Mouse (Mus musculus) olfactory bulb, adult 2 months (tissue): ENCODE measurements around the gene Rpl18. TPM values are rescaled to one million over a fixed set of nuclear protein-coding genes. Genes with fewer than 3 reads are reported as not detected.

Experiments
- H3K27ac ChIP-seq: fragments of 200-500 bp; 2 replicates; pipeline ENCODE4 v1.5.1; 2012; ENCODE audit warnings: low read depth, low read length; ENCODE audit not compliant: insufficient read depth
- H3K4me1 ChIP-seq: fragments of 200-500 bp; 2 replicates; pipeline ENCODE4 v1.6.1; 2012; ENCODE audit warnings: low read length; ENCODE audit not compliant: control insufficient read depth, insufficient read depth
- H3K4me3 ChIP-seq: fragments of 200-500 bp; 2 replicates; pipeline ENCODE4 v1.5.1; 2012; ENCODE audit warnings: mild to moderate bottlenecking, low read depth, low read length, moderate library complexity; ENCODE audit not compliant: insufficient read depth
- CTCF ChIP-seq: fragments of 200-500 bp; IDR thresholded peaks from 2 replicates; pipeline ENCODE4 v1.5.1; 2012; ENCODE audit warnings: low read depth, mild to moderate bottlenecking, low read length, moderate library complexity; ENCODE audit not compliant: insufficient read depth
- POLR2A ChIP-seq: fragments of 200-500 bp; IDR thresholded peaks from 2 replicates; pipeline ENCODE4 v1.6.1; 2012; ENCODE audit warnings: mild to moderate bottlenecking, low read depth, low read length, moderate library complexity; ENCODE audit not compliant: insufficient read depth
- WGBS: fragments of 180-500 bp; shearing (Covaris S2); methylation state at CpG from one replicate; pipeline ENCODE4 v1.1.7; 2018; 5-methylcytosine and 5-hydroxymethylcytosine counted together
- polyA plus RNA-seq: library from polyadenylated mRNA; stranded (reverse); fragments of >200 nt; gene quantifications from 2 replicates; pipeline ENCODE4 v1.2.4, GENCODE M21; 2012; ENCODE audit warnings: low replicate concordance; ENCODE audit not compliant: missing spikeins, insufficient read depth, insufficient read length

Gene Rpl18
- polyA plus RNA-seq, 1 experiment: not detected

DNA sequence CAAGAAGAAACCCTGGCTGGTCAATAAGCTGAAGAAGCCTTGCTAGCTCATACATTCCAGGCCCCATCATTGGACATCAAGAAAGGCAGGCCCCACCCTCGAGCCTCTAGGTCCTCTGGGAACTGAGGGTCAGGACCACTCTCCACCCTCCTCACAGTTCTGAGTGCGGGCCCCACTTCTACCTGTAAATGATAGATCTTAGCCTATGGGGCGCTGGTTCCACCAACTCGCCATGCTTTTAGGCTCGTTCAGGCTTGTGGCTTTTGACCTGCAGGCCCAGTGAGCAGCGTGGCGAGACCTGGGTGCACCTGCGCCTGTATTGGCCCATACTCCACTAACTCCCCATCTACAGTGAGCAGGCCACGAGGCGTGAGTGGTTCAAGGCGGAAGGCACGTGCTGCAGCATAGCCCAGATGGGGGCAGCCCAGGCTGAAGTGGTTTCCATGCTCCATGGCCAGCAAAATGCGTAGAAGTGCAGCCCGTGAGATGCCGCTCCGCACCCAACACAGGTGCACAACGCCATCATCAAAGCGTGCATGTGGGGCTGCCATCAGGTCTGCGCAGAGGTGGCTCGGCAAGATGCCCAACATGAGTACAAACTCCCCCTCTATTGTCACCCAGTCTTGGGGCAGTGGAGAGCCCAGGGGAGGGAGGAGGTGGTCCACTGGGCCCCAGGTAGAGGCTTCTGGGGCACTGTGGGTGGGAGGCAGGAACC lies 4.6 kb upstream of the Rpl18 start:
- Histone ChIP-seq H3K27ac (no peak overlapping the region), H3K4me3 (no peak overlapping the region), H3K4me1 (peaks cover 68% of the 10 kb centered on the region)
- peak; percentile 26; the same call in 1 of the 2 replicates for TF ChIP-seq POLR2A
- TF ChIP-seq CTCF: no peak
- WGBS: 90% methylated on average over 20 of the region's 20 CpGs

DNA sequence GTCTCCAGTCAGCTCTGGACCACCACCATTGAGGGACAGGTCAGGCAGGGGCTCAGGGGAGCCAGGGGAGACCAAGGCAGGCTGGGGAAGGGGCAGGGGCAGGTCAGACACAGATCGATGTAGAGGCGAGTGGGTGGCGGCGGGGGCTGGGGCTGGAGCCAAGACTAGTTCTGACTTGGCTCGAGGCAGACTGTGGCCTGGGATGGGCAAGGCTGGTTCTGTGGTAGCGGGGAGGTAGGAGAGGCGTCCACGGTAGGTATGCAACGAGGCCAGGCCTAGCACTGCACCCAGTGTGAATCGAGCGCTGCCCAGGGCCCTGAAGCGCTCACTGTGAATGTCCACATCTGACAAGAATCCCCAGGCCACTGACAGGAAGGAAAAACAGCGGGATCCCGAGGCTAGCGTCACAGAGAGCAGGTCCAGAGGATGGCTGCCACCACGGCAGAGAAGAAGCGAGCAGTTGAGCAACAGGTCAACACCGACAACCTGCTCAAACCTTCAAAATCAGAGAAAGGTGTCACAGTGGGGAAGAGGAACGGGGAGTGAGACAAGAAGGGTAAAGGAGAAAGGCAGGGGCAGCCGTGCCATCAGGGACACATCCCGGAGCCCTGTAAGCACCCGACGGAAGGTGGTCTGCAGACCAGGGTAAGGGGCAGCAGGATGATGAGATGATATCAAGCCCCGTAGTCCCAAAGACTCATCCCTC lies 3.8 kb upstream of the Rpl18 start:
- WGBS: 78% methylated on average over 24 of the region's 24 CpGs
- Histone ChIP-seq H3K4me3 (no peak overlapping the region), H3K27ac (no peak overlapping the region), H3K4me1 (peaks cover 76% of the 10 kb centered on the region)
- TF ChIP-seq CTCF (no peak), POLR2A (0 out of 2 replicates have a peak, but pooled peaks have one; percentile 25)

DNA sequence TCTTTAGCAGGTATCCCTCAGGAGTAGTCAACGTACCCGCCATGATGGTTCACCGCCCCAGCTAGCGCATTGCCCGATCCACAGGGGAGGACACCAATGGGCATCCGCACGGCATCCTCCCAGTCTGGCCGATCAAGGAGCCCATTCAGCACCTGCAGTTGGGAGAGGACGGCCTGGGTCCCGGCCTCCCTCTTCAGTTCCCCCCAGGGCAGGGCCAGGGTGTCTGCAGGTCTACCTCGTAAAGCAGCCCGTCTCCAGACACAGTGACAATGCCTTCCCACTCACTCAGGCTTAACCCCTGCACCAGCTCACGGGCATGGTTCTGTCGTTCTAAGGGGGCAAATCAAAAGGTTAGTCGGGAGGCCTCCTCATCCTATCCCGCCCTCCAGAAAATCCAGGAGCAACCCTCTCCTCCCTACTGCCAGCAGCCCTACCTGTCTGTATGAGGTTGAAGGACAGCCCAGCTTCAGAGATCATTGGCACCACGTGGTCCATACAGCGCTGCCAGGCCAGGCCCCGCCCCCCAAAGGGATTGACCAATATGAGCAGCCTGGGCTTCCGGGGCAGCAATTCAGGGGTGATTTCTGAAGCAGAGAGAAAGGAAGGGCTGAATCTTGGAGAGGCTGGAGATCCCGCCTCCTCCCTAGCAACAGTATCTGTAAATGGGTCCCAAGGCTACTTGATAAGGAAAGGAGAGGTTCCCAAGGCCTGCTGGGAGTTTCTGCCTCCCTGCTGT lies 3.1 kb upstream of the Rpl18 start:
- TF ChIP-seq CTCF (no peak), POLR2A (0 out of 2 replicates have a peak, but pooled peaks have one; percentile 13)
- Histone ChIP-seq H3K4me1 (peaks cover 77% of the 10 kb centered on the region), H3K4me3 (no peak overlapping the region), H3K27ac (no peak overlapping the region)
- 85% methylated on average over 21 of the region's 21 CpGs for WGBS

DNA sequence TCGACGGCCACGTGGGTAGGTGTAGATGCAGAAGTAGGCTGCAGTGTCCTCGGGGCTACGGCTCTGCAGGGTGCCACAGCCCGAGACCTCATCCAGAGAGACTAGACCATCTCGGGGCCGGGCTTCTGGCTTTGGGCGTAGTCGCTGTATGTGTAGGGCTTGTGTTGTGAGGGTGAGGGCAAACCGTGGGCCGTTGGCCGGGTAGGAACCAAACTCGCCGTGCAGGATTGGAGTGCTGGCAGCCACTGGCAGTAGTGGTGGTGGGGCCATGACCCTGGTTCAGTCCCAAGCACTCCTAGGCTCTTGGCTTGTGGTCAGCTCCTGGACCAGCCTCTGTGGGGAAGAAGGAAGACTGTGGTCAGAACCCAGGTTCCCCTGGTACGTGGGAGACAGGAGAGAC lies 1.9 kb upstream of the Rpl18 start:
- 93% methylated on average over 16 of the region's 16 CpGs for WGBS
- no peak overlapping the region for H3K27ac ChIP-seq
- TF ChIP-seq POLR2A (no peak), CTCF (no peak)
- no peak overlapping the region for H3K4me3 ChIP-seq
- peaks cover 67% of the 10 kb centered on the region for H3K4me1 ChIP-seq

DNA sequence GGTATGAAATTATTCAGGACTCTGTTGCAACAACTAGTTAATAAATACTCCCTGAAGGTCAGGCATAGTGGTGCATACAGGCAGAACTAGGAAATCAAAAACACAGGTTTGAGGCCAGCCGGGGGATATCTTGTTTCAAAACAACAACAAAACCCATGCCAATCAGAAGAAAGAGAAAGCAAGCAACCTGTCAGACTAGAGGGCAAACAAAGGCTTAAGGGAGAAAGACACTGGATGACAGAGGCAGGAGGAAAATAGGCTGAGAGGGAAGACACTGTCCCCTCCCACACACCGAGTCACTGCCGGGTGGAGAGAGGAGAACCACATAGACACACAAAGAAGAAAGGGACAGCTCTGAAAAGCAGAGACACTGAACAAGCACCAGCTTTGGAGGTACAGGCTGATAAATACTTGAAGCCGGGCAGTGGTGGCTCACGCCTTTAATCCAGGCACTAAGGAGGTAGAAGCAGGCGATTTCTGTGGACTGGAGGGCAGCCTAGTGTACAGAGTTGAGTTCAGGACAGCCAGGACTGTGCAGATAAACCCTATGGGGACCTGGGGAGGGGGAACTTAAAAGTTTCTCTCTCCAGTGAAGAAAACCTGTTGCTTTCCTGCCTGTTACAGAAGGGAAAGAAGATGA lies 1.3 kb upstream of the Rpl18 start:
- H3K4me3 ChIP-seq: peak overlapping the region; percentile 72
- TF ChIP-seq CTCF (no peak), POLR2A (no peak)
- WGBS: 50% methylated on average over 6 of the region's 6 CpGs
- no peak overlapping the region for H3K27ac ChIP-seq
- H3K4me1 ChIP-seq: peaks cover 63% of the 10 kb centered on the region

DNA sequence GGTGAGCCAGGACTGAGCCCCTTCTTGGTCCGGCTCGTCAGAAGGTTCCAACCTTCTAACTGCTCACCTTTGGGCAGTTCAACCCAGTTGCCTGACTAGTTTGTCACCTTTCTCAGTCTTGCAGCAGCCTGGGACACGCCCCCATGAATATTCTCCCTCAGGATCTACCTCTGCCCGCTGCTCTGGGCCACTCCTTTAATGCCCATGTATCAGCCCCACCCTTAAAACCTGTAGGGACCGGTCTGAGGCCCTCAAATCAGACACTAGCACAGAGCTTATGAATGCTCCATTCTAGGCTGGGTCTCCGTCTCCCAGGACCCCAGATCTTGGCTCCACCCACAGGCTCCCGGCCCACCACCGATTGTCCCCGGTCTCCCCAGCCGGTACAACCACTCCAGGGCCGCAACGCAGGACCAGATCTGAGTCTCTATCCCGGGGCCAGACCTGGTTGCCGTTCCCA lies 597 bp upstream of the Rpl18 start:
- TF ChIP-seq POLR2A (no peak), CTCF (no peak)
- 7% methylated on average over 14 of the region's 14 CpGs for WGBS
- Histone ChIP-seq H3K27ac (peak overlapping the region; percentile 65), H3K4me1 (peaks cover 66% of the 10 kb centered on the region), H3K4me3 (peak overlapping the region; percentile 72)

DNA sequence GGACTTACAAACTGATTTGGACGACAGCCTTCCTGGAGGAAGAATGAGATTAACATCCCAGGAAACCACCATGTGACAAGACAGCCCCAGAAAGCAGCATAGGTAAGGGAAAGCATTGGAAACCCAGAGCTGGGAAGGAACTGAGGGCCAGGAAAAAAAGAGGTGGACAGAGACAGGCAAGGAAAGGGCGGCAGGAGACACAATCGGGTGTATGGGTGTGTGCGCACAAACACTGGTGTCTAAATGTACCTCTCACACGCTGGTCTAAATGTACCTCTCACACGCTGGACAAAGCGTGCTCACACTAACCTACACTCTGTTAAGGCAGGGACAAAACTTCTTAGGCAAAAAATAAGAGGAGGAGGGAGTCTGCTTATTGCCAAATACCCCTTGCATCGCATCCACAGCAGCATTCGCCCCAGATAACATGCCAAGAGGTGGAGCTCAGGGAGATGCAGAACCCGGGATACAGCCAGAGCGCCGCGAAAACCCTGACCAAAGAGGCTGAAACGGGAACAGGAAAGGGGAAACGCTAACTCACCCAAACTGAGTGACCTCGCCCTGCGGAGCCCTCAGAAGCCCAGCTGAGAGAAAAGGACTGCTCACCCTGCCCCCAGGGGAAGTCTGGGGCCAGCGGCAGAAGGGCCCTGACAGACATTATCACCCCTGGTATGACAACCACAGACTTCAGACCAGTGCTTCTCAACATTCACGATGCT lies 643 bp downstream of the Rpl18 start:
- WGBS: 80% methylated on average over 19 of the region's 19 CpGs
- TF ChIP-seq CTCF: no peak
- peaks cover 58% of the 10 kb centered on the region for H3K4me1 ChIP-seq
- H3K4me3 ChIP-seq: 0 out of 2 replicates have a peak overlapping the region, but pooled peaks have one; percentile 1
- no peak overlapping the region for H3K27ac ChIP-seq

DNA sequence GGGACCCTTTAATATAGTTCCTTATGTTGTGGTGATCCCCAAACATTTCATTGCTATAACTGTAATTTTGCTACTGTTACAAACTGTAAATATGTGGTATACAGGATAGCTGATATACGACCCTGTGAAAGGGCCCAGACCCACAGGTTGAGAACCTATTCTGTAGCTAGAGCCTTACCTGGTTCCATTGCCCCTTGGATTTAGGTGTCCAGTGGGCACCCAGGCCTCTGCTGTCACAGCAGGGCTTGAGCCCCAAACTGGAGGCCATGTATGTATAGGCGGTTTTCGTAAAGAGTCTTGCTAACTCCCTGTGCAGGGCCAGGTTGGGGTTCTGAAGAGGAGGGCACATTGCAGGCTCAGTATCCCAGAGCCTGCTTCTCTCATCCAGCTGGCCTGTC lies 1.2 kb downstream of the Rpl18 start:
- 76% methylated on average over 3 of the region's 3 CpGs for WGBS
- Histone ChIP-seq H3K4me1 (peaks cover 53% of the 10 kb centered on the region), H3K4me3 (no peak overlapping the region), H3K27ac (no peak overlapping the region)
- TF ChIP-seq CTCF (no peak), POLR2A (no peak)
